Mouse (Mus musculus) fibroblast of lung, adult 2 months (primary cell): ENCODE measurements around the gene Cd163.
A peak's percentile ranks its signal among the peaks of the same experiment; 100 is the strongest.
"Not testable (repeated sequence)": the region's sequence is repeated elsewhere in the genome, so short reads cannot be mapped to it uniquely, and the experiment has no call there.

ENCODE experiments used
- DNase-seq: peaks from one replicate; pipeline ENCODE4 v3.0.0-alpha.2; 2011; ENCODE audit warnings: low read depth

Gene Cd163

GRCm38 (mm10) chr6:124304356-124304755 lies at the start of gene Cd163:
Gene Cd163, plus strand, starts transcription at chr6:124304656.
- DNase-seq = no peak

GRCm38 (mm10) chr6:124255721-124256470 lies 48.6 kb upstream of the Cd163 start:
- DNase-seq = no peak

- DNase-seq = peak; percentile 12
Observed at GRCm38 (mm10) chr6:124260198-124260931, 44.1 kb upstream of the Cd163 start.

GRCm38 (mm10) chr6:124262696-124263095 lies 41.8 kb upstream of the Cd163 start:
- peak; percentile 25 for DNase-seq

- no peak for DNase-seq
Observed at GRCm38 (mm10) chr6:124273231-124273880, 31.1 kb upstream of the Cd163 start.

GRCm38 (mm10) chr6:124277641-124278040 lies 26.8 kb upstream of the Cd163 start:
- DNase-seq = no peak

GRCm38 (mm10) chr6:124278291-124278690 lies 26.2 kb upstream of the Cd163 start:
- no peak for DNase-seq

- DNase-seq = no peak
Observed at GRCm38 (mm10) chr6:124282731-124283130, 21.7 kb upstream of the Cd163 start.

GRCm38 (mm10) chr6:124297378-124297777 lies 7.1 kb upstream of the Cd163 start:
- DNase-seq = not testable (repeated sequence)

- no peak for DNase-seq
Observed at GRCm38 (mm10) chr6:124301447-124302192, 2.8 kb upstream of the Cd163 start.

- no peak for DNase-seq
Observed at GRCm38 (mm10) chr6:124308935-124309334, 4.5 kb downstream of the Cd163 start.

- no peak for DNase-seq
Observed at GRCm38 (mm10) chr6:124312292-124312691, 7.8 kb downstream of the Cd163 start.

- no peak for DNase-seq
Observed at GRCm38 (mm10) chr6:124320371-124320770, 15.9 kb downstream of the Cd163 start.

GRCm38 (mm10) chr6:124321481-124322475 lies 17.3 kb downstream of the Cd163 start:
- DNase-seq = no peak

- no peak for DNase-seq
Observed at GRCm38 (mm10) chr6:124328394-124328991, 24.0 kb downstream of the Cd163 start.

GRCm38 (mm10) chr6:124329622-124330021 lies 25.2 kb downstream of the Cd163 start:
- no peak for DNase-seq

- peak; percentile 3 for DNase-seq
Observed at GRCm38 (mm10) chr6:124345096-124345495, 40.6 kb downstream of the Cd163 start.

GRCm38 (mm10) chr6:124346613-124347012 lies 42.2 kb downstream of the Cd163 start:
- no peak for DNase-seq

GRCm38 (mm10) chr6:124353246-124353645 lies 48.8 kb downstream of the Cd163 start:
- DNase-seq = no peak

GRCm38 (mm10) chr6:124358953-124359352 lies 54.5 kb downstream of the Cd163 start:
- DNase-seq = no peak
